ENCODE assay signal across 21 mouse cellular contexts in genomic region chr19:5518721-5519120, GRCm38 (mm10). TPM values are rescaled to one million over a fixed set of nuclear protein-coding genes. Genes with fewer than 3 reads are reported as not detected.
"Had no signal": no experiment of that assay in that cellular context is flagged by ENCODE, and none has a peak within 500 bp of the region (broad histone marks: within the 10 kb centered on the region; RNA-seq: fewer than 3 reads in every experiment).

No protein-coding gene starts in this region.

- H3K27me3 ChIP-seq: liver, embryonic 13.5 days; midbrain, embryonic 12.5 days; midbrain, embryonic 15.5 days; neural tube, embryonic 12.5 days; neural tube, embryonic 15.5 days; stomach, embryonic 15.5 days had no signal

- DNase-seq: layer of hippocampus, adult 9-11 months; liver, embryonic 13.5 days; lung, embryonic 14.5 days; right cerebral cortex, adult 18-20 months; right cerebral cortex, postnatal 14 days; right cerebral cortex, postnatal 4 days; spleen, adult 18-20 months; thymus, adult 2 months; thymus, postnatal 14 days; thymus, postnatal 4 days had no signal

- H3K4me1 ChIP-seq: liver, embryonic 13.5 days; midbrain, embryonic 12.5 days; midbrain, embryonic 15.5 days; neural tube, embryonic 12.5 days; neural tube, embryonic 15.5 days; stomach, embryonic 15.5 days had no signal

- H3K9me3 ChIP-seq: liver, embryonic 13.5 days; midbrain, embryonic 12.5 days; midbrain, embryonic 15.5 days; neural tube, embryonic 12.5 days; neural tube, embryonic 15.5 days; stomach, embryonic 15.5 days had no signal

- H3K36me3 ChIP-seq: liver, embryonic 13.5 days; midbrain, embryonic 12.5 days; midbrain, embryonic 15.5 days; neural tube, embryonic 12.5 days; neural tube, embryonic 15.5 days; stomach, embryonic 15.5 days had no signal

- H3K4me3 ChIP-seq: layer of hippocampus, adult 2 months; left cerebral cortex, adult 2 months; liver, embryonic 13.5 days; midbrain, embryonic 12.5 days; midbrain, embryonic 15.5 days; neural tube, embryonic 12.5 days; neural tube, embryonic 15.5 days; stomach, embryonic 15.5 days had no signal

- H3K4me2 ChIP-seq: liver, embryonic 13.5 days; lung, embryonic 14.5 days; midbrain, embryonic 12.5 days; midbrain, embryonic 15.5 days; neural tube, embryonic 12.5 days; neural tube, embryonic 15.5 days; stomach, embryonic 15.5 days had no signal

- ATAC-seq: lung, postnatal 0 days; midbrain, embryonic 15.5 days had no signal

- H3K9ac ChIP-seq: liver, embryonic 13.5 days; lung, embryonic 14.5 days; midbrain, embryonic 12.5 days; midbrain, embryonic 15.5 days; neural tube, embryonic 12.5 days; neural tube, embryonic 15.5 days; stomach, embryonic 15.5 days had no signal

- H3K27ac ChIP-seq: kidney, postnatal 0 days; layer of hippocampus, adult 2 months; left cerebral cortex, adult 2 months; liver, embryonic 13.5 days; macrophage; midbrain, embryonic 12.5 days; midbrain, embryonic 15.5 days; neural tube, embryonic 12.5 days; neural tube, embryonic 15.5 days; stomach, embryonic 15.5 days had no signal

RNA-seq across cellular contexts. Expression of gene 1700020D05Rik, which starts 15.1 kb away (rescaled TPM):
- polyA plus RNA-seq: intestine, embryonic 14.5 days; kidney, postnatal 0 days; lung, postnatal 0 days; midbrain, embryonic 12.5 days; midbrain, embryonic 15.5 days; stomach, embryonic 15.5 days had no signal
